Mouse (Mus musculus) neural tube, embryonic 15.5 days (tissue): ENCODE measurements around the gene Rbfox2. TPM values are rescaled to one million over a fixed set of nuclear protein-coding genes. Genes with fewer than 3 reads are reported as not detected.

ENCODE experiments used
- ATAC-seq: fragments of 200-750 bp; cut with Nextera tagmentation; 2 replicates; pipeline ENCODE4 v1.8.0; 2017; ENCODE audit warnings: mild to moderate bottlenecking, moderate TSS enrichment, moderate library complexity; ENCODE audit not compliant: low FRiP score
- H3K27ac ChIP-seq: fragments of 300-500 bp; sonication (generic); replicated peaks from 2 replicates; pipeline ENCODE4 v1.5.1; 2015; ENCODE audit warnings: mild to moderate bottlenecking, inconsistent platforms
- H3K27me3 ChIP-seq: fragments of 300-500 bp; sonication (generic); replicated peaks from 2 replicates; pipeline ENCODE4 v1.6.1; 2015; ENCODE audit warnings: inconsistent platforms
- H3K36me3 ChIP-seq: fragments of 300-500 bp; sonication (generic); 2 replicates; pipeline ENCODE4 v1.6.1; 2015; ENCODE audit warnings: inconsistent platforms
- H3K4me1 ChIP-seq: fragments of 300-500 bp; sonication (generic); 2 replicates; pipeline ENCODE4 v1.6.1; 2015; ENCODE audit warnings: inconsistent platforms
- H3K4me2 ChIP-seq: fragments of 300-500 bp; sonication (generic); 2 replicates; pipeline ENCODE4 v1.6.1; 2015; ENCODE audit warnings: inconsistent platforms, mild to moderate bottlenecking, moderate library complexity
- H3K4me3 ChIP-seq: fragments of 300-500 bp; sonication (generic); replicated peaks from 2 replicates; pipeline ENCODE4 v1.5.1; 2015; ENCODE audit warnings: mild to moderate bottlenecking, inconsistent platforms
- H3K9ac ChIP-seq: fragments of 300-500 bp; sonication (generic); replicated peaks from 2 replicates; pipeline ENCODE4 v1.6.1; 2015; ENCODE audit warnings: mild to moderate bottlenecking, inconsistent platforms
- H3K9me3 ChIP-seq: fragments of 300-500 bp; sonication (generic); replicated peaks from 2 replicates; pipeline ENCODE4 v1.6.1; 2016; ENCODE audit warnings: inconsistent platforms
- WGBS: fragments of 180-500 bp; shearing (Covaris S2); methylation state at CpG from one replicate; pipeline ENCODE4 v1.1.7; 2015; ENCODE audit warnings: mixed read lengths; 5-methylcytosine and 5-hydroxymethylcytosine counted together
- polyA plus RNA-seq: library from polyadenylated mRNA; unstranded; fragments of >200 nt; fragmentation: Nextera tagmentation; extraction: Ambion mirVana; gene quantifications from 2 replicates; pipeline ENCODE4 v1.2.1, GENCODE M21; 2015

Rbfox2 gene
- polyA plus RNA-seq, 1 experiment from 2014 or later: 120 TPM

- H3K9me3 ChIP-seq: no peaks in the 10 kb centered on the region
- peak overlapping the region; percentile 41 for H3K9ac ChIP-seq
- peak overlapping the region; percentile 45 for H3K4me3 ChIP-seq
- H3K27me3 ChIP-seq: no peaks in the 10 kb centered on the region
- H3K27ac ChIP-seq: peak overlapping the region; percentile 88
- peak overlapping the region; percentile 55 for H3K4me2 ChIP-seq
- H3K36me3 ChIP-seq: no peaks in the 10 kb centered on the region
- peaks cover 39% of the 10 kb centered on the region for H3K4me1 ChIP-seq
- ATAC-seq: peak; percentile 95
- whole genome bisulfite sequencing: 12% methylated on average over 11 of the region's 11 CpGs
These were observed 61.1 kb downstream of the Rbfox2 start for GRCm38 (mm10) chr15:77245418-77246365.

- H3K4me3 ChIP-seq: peak overlapping the region; percentile 33
- no peak for ATAC-seq
- no peaks in the 10 kb centered on the region for H3K36me3 ChIP-seq
- no peaks in the 10 kb centered on the region for H3K27me3 ChIP-seq
- peaks cover 41% of the 10 kb centered on the region for H3K4me1 ChIP-seq
- peak overlapping the region; percentile 42 for H3K9ac ChIP-seq
- H3K4me2 ChIP-seq: peak overlapping the region; percentile 55
- H3K27ac ChIP-seq: peak overlapping the region; percentile 75
- H3K9me3 ChIP-seq: no peaks in the 10 kb centered on the region
- WGBS: 65% methylated on average over 5 of the region's 5 CpGs
These were observed 62.2 kb downstream of the Rbfox2 start for GRCm38 (mm10) chr15:77244634-77245033.

GRCm38 (mm10) chr15:77243876-77244560 is 62.8 kb downstream of the Rbfox2 start:
- no peaks in the 10 kb centered on the region for H3K9me3 ChIP-seq
- peak overlapping the region; percentile 42; the same call in 1 of the 2 replicates for H3K9ac ChIP-seq
- no peak for ATAC-seq
- peak overlapping the region; percentile 33 for H3K4me3 ChIP-seq
- no peaks in the 10 kb centered on the region for H3K36me3 ChIP-seq
- H3K27me3 ChIP-seq: no peaks in the 10 kb centered on the region
- WGBS: 85% methylated on average over 5 of the region's 5 CpGs
- H3K27ac ChIP-seq: peak overlapping the region; percentile 75
- peaks cover 44% of the 10 kb centered on the region for H3K4me1 ChIP-seq
- H3K4me2 ChIP-seq: peak overlapping the region; percentile 55

DNA sequence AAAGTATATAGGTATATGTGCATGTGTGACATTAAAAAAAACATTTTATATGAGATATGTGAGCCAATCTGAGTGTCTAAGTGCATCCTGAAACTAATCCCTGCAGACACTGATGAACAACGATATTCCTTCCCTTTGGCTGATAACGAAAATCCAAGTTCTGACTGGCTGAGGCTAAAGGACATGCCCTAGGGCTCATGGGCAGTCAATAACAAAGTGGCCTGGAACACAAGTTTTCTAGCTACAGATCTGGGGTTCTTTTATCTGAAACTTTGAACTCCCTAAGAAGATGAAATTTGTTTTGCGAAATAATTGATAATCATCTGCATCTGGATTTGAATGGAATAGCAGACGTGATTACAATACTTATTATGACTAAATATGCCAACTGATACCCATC is 66.2 kb downstream of the Rbfox2 start:
- ATAC-seq: no peak
- Histone ChIP-seq H3K4me2 (no peak overlapping the region), H3K27ac (no peak overlapping the region), H3K9ac (no peak overlapping the region), H3K36me3 (no peaks in the 10 kb centered on the region), H3K4me1 (peaks cover 34% of the 10 kb centered on the region), H3K27me3 (no peaks in the 10 kb centered on the region), H3K4me3 (no peak overlapping the region), H3K9me3 (no peaks in the 10 kb centered on the region)
- WGBS: 80% methylated on average over 4 of the region's 4 CpGs

DNA sequence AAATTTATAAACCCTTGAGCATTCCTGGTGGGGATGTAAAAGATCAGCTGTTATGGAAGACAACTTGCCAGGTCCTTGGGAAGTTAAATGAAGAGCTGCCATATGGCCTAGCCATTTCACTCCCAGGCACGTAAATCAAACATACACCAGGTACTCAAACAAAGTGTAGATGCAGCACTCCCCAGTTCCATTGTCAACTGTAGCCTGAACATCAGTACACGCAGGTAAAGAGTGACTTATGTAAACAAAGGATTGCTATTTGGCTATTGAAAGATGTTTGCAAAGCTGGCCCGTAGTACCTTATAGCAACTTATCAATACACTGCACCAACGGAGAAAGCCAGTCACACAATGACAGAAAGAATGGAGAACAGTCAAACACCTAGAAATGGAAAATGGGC is 67.2 kb downstream of the Rbfox2 start:
- Histone ChIP-seq H3K4me1 (peaks cover 34% of the 10 kb centered on the region), H3K9ac (no peak overlapping the region), H3K27me3 (no peaks in the 10 kb centered on the region), H3K9me3 (no peaks in the 10 kb centered on the region), H3K4me3 (no peak overlapping the region), H3K36me3 (no peaks in the 10 kb centered on the region), H3K4me2 (no peak overlapping the region), H3K27ac (no peak overlapping the region)
- WGBS: 77% methylated on average over 4 of the region's 4 CpGs
- ATAC-seq: no peak

- Histone ChIP-seq H3K9me3 (no peaks in the 10 kb centered on the region), H3K4me3 (no peak overlapping the region), H3K4me1 (peaks cover 29% of the 10 kb centered on the region), H3K27me3 (no peaks in the 10 kb centered on the region), H3K4me2 (no peak overlapping the region), H3K9ac (no peak overlapping the region), H3K27ac (no peak overlapping the region), H3K36me3 (no peaks in the 10 kb centered on the region)
- WGBS: 53% methylated on average over 1 of the region's 1 CpGs
- ATAC-seq: no peak
These were observed 69.1 kb downstream of the Rbfox2 start for GRCm38 (mm10) chr15:77237661-77238060.

DNA sequence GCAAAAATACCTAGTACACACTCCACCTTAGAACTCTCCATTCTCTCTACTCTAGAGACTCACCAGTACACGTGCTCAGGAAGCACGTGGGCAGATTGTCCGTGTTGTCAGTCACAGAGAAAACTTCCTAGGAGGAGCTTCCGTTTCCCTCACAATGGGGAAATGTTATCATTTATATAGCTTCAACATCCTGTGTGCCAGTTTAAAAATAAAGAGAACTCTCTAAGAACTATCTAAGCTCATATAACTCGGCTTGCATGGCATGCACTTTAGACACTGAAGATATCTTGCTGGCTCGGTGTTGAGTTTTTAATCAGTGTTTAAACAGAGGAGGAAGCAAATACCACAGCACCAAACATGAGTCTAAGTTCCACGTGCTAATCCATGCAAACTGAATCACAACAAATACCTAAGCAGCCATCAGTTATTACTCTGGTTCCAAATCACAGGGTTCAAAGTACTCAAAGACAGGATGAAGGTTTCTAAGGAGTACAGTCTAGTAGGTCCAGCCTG is 70.7 kb downstream of the Rbfox2 start:
- H3K4me1 ChIP-seq: peaks cover 29% of the 10 kb centered on the region
- 81% methylated on average over 7 of the region's 7 CpGs for WGBS
- H3K4me3 ChIP-seq: no peak overlapping the region
- H3K9me3 ChIP-seq: no peaks in the 10 kb centered on the region
- H3K36me3 ChIP-seq: no peaks in the 10 kb centered on the region
- H3K27ac ChIP-seq: no peak overlapping the region
- no peak overlapping the region for H3K9ac ChIP-seq
- ATAC-seq: no peak
- H3K27me3 ChIP-seq: no peaks in the 10 kb centered on the region
- no peak overlapping the region for H3K4me2 ChIP-seq

- no peaks in the 10 kb centered on the region for H3K27me3 ChIP-seq
- H3K4me1 ChIP-seq: peaks cover 29% of the 10 kb centered on the region
- no peak for ATAC-seq
- H3K9me3 ChIP-seq: no peaks in the 10 kb centered on the region
- no peak overlapping the region for H3K9ac ChIP-seq
- no peaks in the 10 kb centered on the region for H3K36me3 ChIP-seq
- H3K4me3 ChIP-seq: no peak overlapping the region
- no peak overlapping the region for H3K27ac ChIP-seq
- 70% methylated on average over 4 of the region's 4 CpGs for WGBS
- no peak overlapping the region for H3K4me2 ChIP-seq
These were observed 71.3 kb downstream of the Rbfox2 start for GRCm38 (mm10) chr15:77235551-77235950.

GRCm38 (mm10) chr15:77234296-77234695 is 72.5 kb downstream of the Rbfox2 start:
- no peak overlapping the region for H3K9ac ChIP-seq
- no peak overlapping the region for H3K4me2 ChIP-seq
- H3K4me1 ChIP-seq: peaks cover 27% of the 10 kb centered on the region
- H3K27me3 ChIP-seq: no peaks in the 10 kb centered on the region
- no peaks in the 10 kb centered on the region for H3K9me3 ChIP-seq
- no peak overlapping the region for H3K4me3 ChIP-seq
- no peak for ATAC-seq
- H3K27ac ChIP-seq: no peak overlapping the region
- no peaks in the 10 kb centered on the region for H3K36me3 ChIP-seq
- whole genome bisulfite sequencing: 59% methylated on average over 4 of the region's 4 CpGs

DNA sequence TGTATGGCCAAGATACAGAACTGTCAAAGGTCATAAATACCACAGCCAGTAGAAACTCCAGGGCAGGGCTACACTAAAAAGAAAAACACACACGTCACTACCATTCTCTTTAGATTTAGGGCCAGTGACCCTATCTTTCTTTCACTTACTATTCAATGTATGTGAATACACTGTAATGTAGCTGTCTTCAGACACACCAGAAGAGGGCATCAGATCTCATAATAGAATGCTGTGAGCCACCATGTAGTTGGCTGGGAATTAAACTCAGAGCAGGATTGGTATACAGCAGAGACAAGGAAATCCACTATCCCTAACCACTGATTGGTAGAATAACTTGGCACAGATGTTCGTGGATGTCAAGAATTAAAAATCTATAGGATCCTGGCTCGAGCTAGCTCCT is 76.7 kb downstream of the Rbfox2 start:
- Histone ChIP-seq H3K27ac (no peak overlapping the region), H3K9ac (no peak overlapping the region; the same call in 1 of the 2 replicates), H3K9me3 (no peaks in the 10 kb centered on the region), H3K4me2 (no peak overlapping the region), H3K27me3 (no peaks in the 10 kb centered on the region), H3K36me3 (no peaks in the 10 kb centered on the region), H3K4me3 (no peak overlapping the region), H3K4me1 (peaks cover 19% of the 10 kb centered on the region)
- no peak for ATAC-seq
- WGBS: 65% methylated on average over 3 of the region's 3 CpGs

- H3K9me3 ChIP-seq: no peaks in the 10 kb centered on the region
- H3K36me3 ChIP-seq: no peaks in the 10 kb centered on the region
- no peak overlapping the region for H3K4me2 ChIP-seq
- ATAC-seq: no peak
- no peak overlapping the region for H3K27ac ChIP-seq
- peaks cover 7% of the 10 kb centered on the region for H3K4me1 ChIP-seq
- H3K9ac ChIP-seq: no peak overlapping the region
- H3K27me3 ChIP-seq: no peaks in the 10 kb centered on the region
- 74% methylated on average over 7 of the region's 7 CpGs for WGBS
- no peak overlapping the region for H3K4me3 ChIP-seq
These were observed 79.9 kb downstream of the Rbfox2 start for GRCm38 (mm10) chr15:77226831-77227354.
